Mouse (Mus musculus): ENCODE measurements at regions not wholly inside any gene's neighbourhood (a gene's known extent, or its start where the extent isn't known, plus 50 kb on each side); places are given as distances from the start of the nearest gene placed in this dataset.

GRCm38 (mm10) chr3:15186731-15187130 lies 145.4 kb downstream of the Gm9733 start:
- Histone ChIP-seq H3K4me1 (ENCODE audit: control insufficient read depth in 2 of 2, insufficient read depth in 2 of 2, low read length in 2 of 2) (no peaks in the 10 kb centered on the region), H3K36me3 (ENCODE audit: control insufficient read depth, insufficient read depth, low read length) (no peaks in the 10 kb centered on the region), H3K4me3 (ENCODE audit: control insufficient read depth in 1 of 2, insufficient read depth in 1 of 2, low read depth in 1 of 2, low read length in 2 of 2) (no peak overlapping the region), H3K9ac (ENCODE audit: low read length) (no peak overlapping the region), H3K27me3 (ENCODE audit: control insufficient read depth, insufficient read depth, low read length) (no peaks in the 10 kb centered on the region), H3K27ac (replicated peaks in 1 of 2; ENCODE audit: control insufficient read depth in 1 of 2, insufficient read depth in 1 of 2, low read depth in 2 of 2, low read length in 2 of 2) (no peak overlapping the region), H3K4me2 (ENCODE audit: low read length) (no peak overlapping the region), H3K9me3 (ENCODE audit: control insufficient read depth, low read length) (no peaks in the 10 kb centered on the region)
- 58% methylated on average over 3 of the region's 3 CpGs for WGBS
- no peak for ATAC-seq (ENCODE audit: insufficient number of reproducible peaks, insufficient read depth, low FRiP score, low read depth)

- 7% methylated on average over 7 of the region's 7 CpGs for WGBS
- H3K4me3 ChIP-seq (ENCODE audit: control insufficient read depth in 1 of 2, insufficient read depth in 1 of 2, low read depth in 1 of 2, low read length in 2 of 2), result no peak overlapping the region
- ATAC-seq (ENCODE audit: insufficient number of reproducible peaks, insufficient read depth, low FRiP score, low read depth), result no peak
These were observed 137.7 kb downstream of the Gm9733 start for GRCm38 (mm10) chr3:15194362-15194761.

GRCm38 (mm10) chr3:15196101-15196500 lies 136.0 kb downstream of the Gm9733 start:
- no peaks in the 10 kb centered on the region for H3K9me3 ChIP-seq (ENCODE audit: control insufficient read depth, low read length)
- H3K27me3 ChIP-seq (ENCODE audit: control insufficient read depth, insufficient read depth, low read length), result no peaks in the 10 kb centered on the region
- no peak overlapping the region for H3K9ac ChIP-seq (ENCODE audit: low read length)
- no peak overlapping the region for H3K27ac ChIP-seq (replicated peaks in 1 of 2; ENCODE audit: control insufficient read depth in 1 of 2, insufficient read depth in 1 of 2, low read depth in 2 of 2, low read length in 2 of 2)
- H3K4me1 ChIP-seq (ENCODE audit: control insufficient read depth in 2 of 2, insufficient read depth in 2 of 2, low read length in 2 of 2), result no peaks in the 10 kb centered on the region
- H3K4me3 ChIP-seq (ENCODE audit: control insufficient read depth in 1 of 2, insufficient read depth in 1 of 2, low read depth in 1 of 2, low read length in 2 of 2), result no peak overlapping the region
- WGBS, result 39% methylated on average over 1 of the region's 1 CpGs
- H3K4me2 ChIP-seq (ENCODE audit: low read length), result no peak overlapping the region
- no peaks in the 10 kb centered on the region for H3K36me3 ChIP-seq (ENCODE audit: control insufficient read depth, insufficient read depth, low read length)
- no peak for ATAC-seq (ENCODE audit: insufficient number of reproducible peaks, insufficient read depth, low FRiP score, low read depth)

More at GRCm38 (mm10) chr3:15194362-15194761, 137.7 kb downstream of the Gm9733 start:
- Histone ChIP-seq H3K9ac (ENCODE audit: low read length) (no peak overlapping the region), H3K4me2 (ENCODE audit: low read length) (no peak overlapping the region), H3K36me3 (ENCODE audit: control insufficient read depth, insufficient read depth, low read length) (no peaks in the 10 kb centered on the region), H3K9me3 (ENCODE audit: control insufficient read depth, low read length) (no peaks in the 10 kb centered on the region), H3K27me3 (ENCODE audit: control insufficient read depth, insufficient read depth, low read length) (no peaks in the 10 kb centered on the region), H3K27ac (replicated peaks in 1 of 2; ENCODE audit: control insufficient read depth in 1 of 2, insufficient read depth in 1 of 2, low read depth in 2 of 2, low read length in 2 of 2) (no peak overlapping the region), H3K4me1 (ENCODE audit: control insufficient read depth in 2 of 2, insufficient read depth in 2 of 2, low read length in 2 of 2) (no peaks in the 10 kb centered on the region)

GRCm38 (mm10) chr3:15198086-15198485 lies 134.0 kb downstream of the Gm9733 start:
- no peak overlapping the region for H3K9ac ChIP-seq (ENCODE audit: low read length)
- H3K4me3 ChIP-seq (ENCODE audit: control insufficient read depth in 1 of 2, insufficient read depth in 1 of 2, low read depth in 1 of 2, low read length in 2 of 2), result no peak overlapping the region
- WGBS, result 81% methylated on average over 3 of the region's 3 CpGs
- H3K27me3 ChIP-seq (ENCODE audit: control insufficient read depth, insufficient read depth, low read length), result no peaks in the 10 kb centered on the region
- H3K36me3 ChIP-seq (ENCODE audit: control insufficient read depth, insufficient read depth, low read length), result no peaks in the 10 kb centered on the region
- H3K4me1 ChIP-seq (ENCODE audit: control insufficient read depth in 2 of 2, insufficient read depth in 2 of 2, low read length in 2 of 2), result no peaks in the 10 kb centered on the region
- no peak overlapping the region for H3K27ac ChIP-seq (replicated peaks in 1 of 2; ENCODE audit: control insufficient read depth in 1 of 2, insufficient read depth in 1 of 2, low read depth in 2 of 2, low read length in 2 of 2)
- ATAC-seq (ENCODE audit: insufficient number of reproducible peaks, insufficient read depth, low FRiP score, low read depth), result no peak
- H3K4me2 ChIP-seq (ENCODE audit: low read length), result no peak overlapping the region
- H3K9me3 ChIP-seq (ENCODE audit: control insufficient read depth, low read length), result no peaks in the 10 kb centered on the region

- Histone ChIP-seq H3K36me3 (ENCODE audit: control insufficient read depth, insufficient read depth, low read length) (no peaks in the 10 kb centered on the region), H3K4me2 (ENCODE audit: low read length) (no peak overlapping the region), H3K27me3 (ENCODE audit: control insufficient read depth, insufficient read depth, low read length) (no peaks in the 10 kb centered on the region), H3K4me3 (ENCODE audit: control insufficient read depth in 1 of 2, insufficient read depth in 1 of 2, low read depth in 1 of 2, low read length in 2 of 2) (no peak overlapping the region), H3K9me3 (ENCODE audit: control insufficient read depth, low read length) (no peaks in the 10 kb centered on the region), H3K4me1 (ENCODE audit: control insufficient read depth in 2 of 2, insufficient read depth in 2 of 2, low read length in 2 of 2) (no peaks in the 10 kb centered on the region), H3K9ac (ENCODE audit: low read length) (no peak overlapping the region), H3K27ac (replicated peaks in 1 of 2; ENCODE audit: control insufficient read depth in 1 of 2, insufficient read depth in 1 of 2, low read depth in 2 of 2, low read length in 2 of 2) (no peak overlapping the region)
- 82% methylated on average over 1 of the region's 1 CpGs for WGBS
- ATAC-seq (ENCODE audit: insufficient number of reproducible peaks, insufficient read depth, low FRiP score, low read depth), result no peak
These were observed 131.8 kb downstream of the Gm9733 start for GRCm38 (mm10) chr3:15200309-15200708.

- Histone ChIP-seq H3K4me1 (ENCODE audit: control insufficient read depth in 2 of 2, insufficient read depth in 2 of 2, low read length in 2 of 2) (no peaks in the 10 kb centered on the region), H3K27me3 (ENCODE audit: control insufficient read depth, insufficient read depth, low read length) (no peaks in the 10 kb centered on the region), H3K4me3 (ENCODE audit: control insufficient read depth in 1 of 2, insufficient read depth in 1 of 2, low read depth in 1 of 2, low read length in 2 of 2) (no peak overlapping the region), H3K4me2 (ENCODE audit: low read length) (no peak overlapping the region), H3K36me3 (ENCODE audit: control insufficient read depth, insufficient read depth, low read length) (no peaks in the 10 kb centered on the region), H3K9ac (ENCODE audit: low read length) (no peak overlapping the region), H3K9me3 (ENCODE audit: control insufficient read depth, low read length) (no peaks in the 10 kb centered on the region), H3K27ac (replicated peaks in 1 of 2; ENCODE audit: control insufficient read depth in 1 of 2, insufficient read depth in 1 of 2, low read depth in 2 of 2, low read length in 2 of 2) (no peak overlapping the region)
- ATAC-seq (ENCODE audit: insufficient number of reproducible peaks, insufficient read depth, low FRiP score, low read depth), result no peak
These were observed 131.1 kb downstream of the Gm9733 start for GRCm38 (mm10) chr3:15200990-15201389.

GRCm38 (mm10) chr3:15202760-15203159 lies 129.3 kb downstream of the Gm9733 start:
- WGBS, result 70% methylated on average over 7 of the region's 7 CpGs
- H3K36me3 ChIP-seq (ENCODE audit: control insufficient read depth, insufficient read depth, low read length), result no peaks in the 10 kb centered on the region
- no peaks in the 10 kb centered on the region for H3K4me1 ChIP-seq (ENCODE audit: control insufficient read depth in 2 of 2, insufficient read depth in 2 of 2, low read length in 2 of 2)
- H3K4me3 ChIP-seq (ENCODE audit: control insufficient read depth in 1 of 2, insufficient read depth in 1 of 2, low read depth in 1 of 2, low read length in 2 of 2), result no peak overlapping the region
- no peaks in the 10 kb centered on the region for H3K9me3 ChIP-seq (ENCODE audit: control insufficient read depth, low read length)
- no peaks in the 10 kb centered on the region for H3K27me3 ChIP-seq (ENCODE audit: control insufficient read depth, insufficient read depth, low read length)
- no peak overlapping the region for H3K27ac ChIP-seq (replicated peaks in 1 of 2; ENCODE audit: control insufficient read depth in 1 of 2, insufficient read depth in 1 of 2, low read depth in 2 of 2, low read length in 2 of 2)
- H3K9ac ChIP-seq (ENCODE audit: low read length), result no peak overlapping the region
- H3K4me2 ChIP-seq (ENCODE audit: low read length), result no peak overlapping the region
- no peak for ATAC-seq (ENCODE audit: insufficient number of reproducible peaks, insufficient read depth, low FRiP score, low read depth)

Measured in heart, embryonic 14.5 days (tissue).